Mouse (Mus musculus): Measurements from ENCODE around the gene Tecpr2. TPM values are rescaled to one million over a fixed set of nuclear protein-coding genes. Genes with fewer than 3 reads are reported as not detected.
A peak's percentile ranks its signal among the peaks of the same experiment; 100 is the strongest.

The Tecpr2 gene
- polyA plus RNA-seq, 3 experiments from 2014 or later, result 0.88 to 1.6 (median 1.4) TPM

DNA sequence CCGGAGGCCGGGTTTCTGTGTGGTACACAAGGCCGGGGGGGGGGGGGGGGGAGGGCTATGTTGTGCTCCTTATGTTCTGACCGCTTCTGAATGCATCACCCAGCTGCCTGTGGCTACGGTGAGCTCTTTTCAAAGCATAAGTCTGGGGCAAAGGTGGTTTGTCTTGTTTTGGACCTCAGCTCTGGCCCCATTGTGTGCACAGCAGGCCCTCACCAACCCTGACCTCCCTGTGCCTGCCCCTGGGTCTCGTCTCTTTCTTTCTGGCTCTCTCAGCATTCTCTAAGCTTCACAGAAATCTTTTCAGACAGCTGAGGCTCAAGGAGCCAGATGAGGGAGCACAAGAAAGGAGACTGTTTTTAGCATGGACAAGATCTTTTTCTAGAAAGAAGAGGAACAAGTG, 23.5 kb upstream of the Tecpr2 start:
- ATAC-seq, result no peak

DNA sequence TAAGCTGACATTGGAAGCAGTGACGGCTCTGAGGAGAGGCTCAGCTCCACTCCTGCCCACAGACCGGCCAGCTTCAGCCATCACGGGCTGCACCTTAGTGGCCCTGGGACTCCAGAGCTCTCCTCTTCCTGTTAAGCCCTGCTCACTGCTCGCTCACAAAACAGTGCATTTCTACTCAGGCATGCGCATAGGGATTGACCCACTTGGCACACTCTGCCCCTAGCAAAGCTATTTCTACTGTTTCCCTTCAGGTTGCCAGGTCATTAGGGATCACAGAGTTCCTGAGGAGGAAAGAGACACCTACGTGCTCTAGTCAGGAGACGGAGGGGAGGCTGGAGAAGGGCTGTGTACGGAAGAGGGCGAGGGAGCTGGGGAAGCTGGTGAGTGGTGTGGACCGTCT, 23.1 kb upstream of the Tecpr2 start:
- ATAC-seq, result no peak

DNA sequence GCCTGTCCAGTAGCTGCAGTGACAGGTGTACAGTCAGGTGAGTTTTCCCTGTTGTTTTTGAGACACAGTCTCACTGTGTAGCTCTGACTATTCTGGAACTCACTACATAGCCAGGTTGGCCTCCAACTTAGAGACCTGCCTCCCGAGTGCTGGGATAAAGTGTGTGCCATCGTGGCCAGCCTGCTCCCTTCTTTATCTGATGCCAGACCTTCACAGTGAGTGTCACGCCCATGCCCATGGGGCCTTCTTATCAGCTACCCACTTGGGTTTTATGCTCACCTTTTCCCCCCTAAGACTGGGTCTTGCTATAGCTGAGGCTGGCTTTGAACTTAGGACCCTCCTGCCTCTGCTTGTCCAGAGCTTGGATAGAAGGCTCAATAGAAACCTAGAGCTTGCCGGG, 19.0 kb upstream of the Tecpr2 start:
- ATAC-seq, result no peak

DNA sequence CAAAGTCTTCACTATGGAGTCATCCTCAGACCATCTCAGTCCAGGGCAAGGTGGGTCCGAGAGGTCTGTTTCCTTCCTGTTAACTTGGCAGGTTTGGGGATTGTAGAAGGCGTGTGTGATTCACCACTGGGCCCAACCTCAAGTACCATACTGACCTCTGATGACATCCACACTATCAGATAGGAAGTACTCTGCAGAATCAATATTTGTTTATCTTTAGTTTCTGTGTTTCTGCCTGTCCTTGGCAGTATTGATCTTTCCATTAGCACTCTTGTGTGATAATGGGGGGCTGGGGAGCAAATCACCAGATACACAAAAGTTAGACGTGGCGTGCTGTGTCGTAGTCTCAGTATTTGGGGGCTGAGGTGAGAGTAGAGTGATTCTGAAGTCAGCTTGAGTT, 17.8 kb upstream of the Tecpr2 start:
- no peak for ATAC-seq

DNA sequence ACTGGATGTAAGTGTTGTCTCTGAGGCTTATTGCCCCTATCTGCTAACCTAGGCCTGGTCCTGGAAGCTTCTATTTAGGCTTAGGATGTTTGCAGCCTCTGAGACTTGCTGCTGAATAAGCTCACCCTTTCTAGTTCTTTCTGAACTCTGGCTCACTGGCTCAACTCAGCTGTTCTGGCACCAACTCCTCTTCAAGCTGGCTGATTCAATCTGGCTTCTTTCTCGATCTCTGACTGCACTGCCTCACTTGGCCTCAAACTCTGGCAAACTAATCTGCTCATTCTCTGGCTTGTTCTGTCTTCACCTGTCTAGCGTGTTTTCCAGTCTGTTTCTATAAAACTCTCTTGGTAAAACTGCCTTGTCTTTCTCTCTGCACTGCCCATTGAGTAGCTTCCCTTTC, 13.7 kb upstream of the Tecpr2 start:
- ATAC-seq, result no peak

DNA sequence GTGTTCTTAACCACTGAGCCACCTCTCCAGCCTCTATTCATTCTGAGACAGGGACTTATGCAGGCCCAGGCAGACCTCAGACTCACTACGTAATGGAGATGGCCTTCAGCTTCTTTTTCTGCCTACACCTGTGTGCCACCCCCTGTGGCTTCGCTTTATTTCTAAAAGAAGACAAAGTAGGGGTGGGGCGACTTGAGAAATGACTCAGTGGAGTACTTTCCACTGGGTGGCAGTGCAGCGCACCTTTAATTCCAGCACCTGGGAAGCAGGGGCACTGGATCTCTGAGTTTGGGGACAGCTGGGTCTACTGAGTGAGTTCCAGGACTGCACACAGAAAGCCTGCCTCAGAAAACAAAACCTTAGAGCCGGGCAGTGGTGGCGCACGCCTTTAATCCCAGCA, 6.8 kb upstream of the Tecpr2 start:
- no peak for ATAC-seq

DNA sequence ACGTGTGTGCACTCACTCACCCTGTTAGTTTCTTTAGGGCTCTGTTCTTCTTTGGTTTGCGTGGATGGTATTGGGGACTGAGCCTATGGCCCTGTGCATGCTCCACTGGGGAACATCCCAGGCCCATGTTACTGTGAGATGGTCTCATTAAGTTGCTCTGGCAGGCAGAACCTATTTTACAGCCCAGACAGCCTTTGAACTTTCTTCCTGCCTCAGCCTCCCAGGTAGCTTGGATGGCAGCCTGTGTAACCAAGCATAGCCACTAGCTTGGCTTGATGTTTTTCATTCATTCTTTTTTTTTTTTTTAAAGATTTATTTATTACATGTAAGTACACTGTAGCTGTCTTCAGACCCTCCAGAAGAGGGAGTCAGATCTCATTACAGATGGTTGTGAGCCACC, 3.8 kb upstream of the Tecpr2 start:
- no peak for ATAC-seq

DNA sequence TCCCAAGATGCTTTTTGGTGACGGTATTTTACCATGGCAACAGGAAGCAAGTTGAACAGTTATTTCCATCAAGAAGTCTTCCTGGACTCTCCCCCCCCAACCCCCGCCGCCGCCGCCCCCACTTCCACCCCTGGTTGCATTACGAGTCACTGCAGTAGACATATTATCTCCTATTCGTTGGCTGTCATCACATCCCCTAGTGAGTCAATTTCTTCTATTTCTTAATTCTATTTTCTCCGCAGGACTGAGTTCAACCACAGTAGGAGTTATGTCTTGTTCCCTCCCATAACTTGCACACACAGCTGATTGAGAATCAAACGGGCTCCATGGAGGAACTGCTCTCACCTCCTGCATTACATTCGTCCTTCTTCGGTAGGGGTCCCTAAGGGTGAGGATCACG, 958 bp upstream of the Tecpr2 start:
- ATAC-seq, result peak; percentile 2

DNA sequence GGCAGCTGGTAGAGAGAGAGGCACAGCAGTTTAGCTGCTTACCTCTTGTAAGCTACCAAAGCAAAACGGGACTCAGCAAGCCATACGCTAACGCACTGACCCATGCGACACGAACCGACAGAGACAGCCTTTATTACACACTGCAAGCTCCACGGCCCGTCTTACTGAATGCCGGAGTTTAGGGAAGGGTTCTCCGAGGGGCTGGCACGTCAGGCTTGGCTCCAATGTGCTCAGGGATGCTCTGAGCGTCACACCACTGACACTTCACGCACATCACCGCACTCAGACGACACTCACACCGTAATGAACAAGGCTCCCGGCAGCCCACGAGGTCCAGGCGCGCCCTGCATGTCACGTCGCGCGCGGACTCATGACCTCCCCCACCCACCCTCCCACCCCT, 458 bp upstream of the Tecpr2 start:
- ATAC-seq, result no peak

DNA sequence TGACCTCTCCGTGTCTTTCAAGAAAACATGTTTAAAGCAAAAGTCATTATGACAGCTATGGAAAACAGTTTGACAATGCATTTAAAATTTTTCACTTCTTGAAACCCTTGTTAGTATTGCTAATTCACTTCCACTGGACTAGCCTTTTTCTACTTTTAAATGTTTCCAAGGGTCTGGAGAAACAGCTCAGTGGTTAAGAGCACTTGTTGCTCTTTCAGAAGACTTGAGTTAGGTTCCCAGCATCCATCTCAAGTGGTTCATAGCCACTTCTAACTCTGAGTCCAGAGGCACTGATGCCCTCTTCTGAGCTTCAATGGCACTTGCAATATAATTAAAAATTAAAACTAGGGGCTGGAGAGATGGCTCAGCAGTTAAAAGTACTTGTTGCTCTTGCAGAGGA, 2.8 kb downstream of the Tecpr2 start:
- ATAC-seq, result no peak

DNA sequence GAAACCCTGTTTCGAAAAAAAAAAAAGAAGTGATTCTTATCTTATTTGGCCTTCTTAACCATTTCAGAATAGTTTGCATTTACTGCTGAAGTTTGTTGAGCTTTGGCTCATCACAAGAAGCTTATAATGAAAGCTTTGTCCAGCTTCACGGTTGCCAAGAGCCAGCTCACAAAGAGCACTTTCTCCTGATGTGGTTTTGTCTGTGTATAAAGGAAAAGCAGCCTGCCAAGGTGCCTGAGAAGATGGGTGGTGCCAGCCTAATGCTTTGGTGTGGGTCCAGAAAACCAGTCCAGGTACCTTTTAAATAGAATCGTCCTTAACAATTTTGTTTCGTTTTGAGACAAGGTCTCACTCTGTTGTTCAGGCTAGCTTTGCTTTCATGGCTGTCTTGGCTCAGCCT, 13.0 kb downstream of the Tecpr2 start:
- ATAC-seq, result no peak

DNA sequence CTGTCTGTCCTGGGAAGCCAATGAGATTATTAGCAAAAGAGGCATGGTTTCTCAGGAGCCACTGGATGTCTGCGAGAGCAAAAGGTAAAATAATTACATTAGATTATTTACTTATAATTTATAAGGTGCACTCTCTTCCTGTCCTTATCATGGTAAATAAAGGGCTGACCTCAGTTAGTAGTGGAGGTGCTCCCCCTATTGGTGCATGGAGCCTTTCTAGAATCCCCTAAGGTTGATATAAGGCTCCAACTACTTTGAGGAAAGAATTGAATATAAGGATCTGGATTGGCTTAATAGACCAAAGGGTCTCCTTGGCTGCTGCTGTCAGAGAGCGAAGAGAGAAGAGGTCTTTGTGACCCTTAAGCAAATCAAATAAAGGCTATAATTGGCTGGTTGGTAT, 14.5 kb downstream of the Tecpr2 start:
- no peak for ATAC-seq

DNA sequence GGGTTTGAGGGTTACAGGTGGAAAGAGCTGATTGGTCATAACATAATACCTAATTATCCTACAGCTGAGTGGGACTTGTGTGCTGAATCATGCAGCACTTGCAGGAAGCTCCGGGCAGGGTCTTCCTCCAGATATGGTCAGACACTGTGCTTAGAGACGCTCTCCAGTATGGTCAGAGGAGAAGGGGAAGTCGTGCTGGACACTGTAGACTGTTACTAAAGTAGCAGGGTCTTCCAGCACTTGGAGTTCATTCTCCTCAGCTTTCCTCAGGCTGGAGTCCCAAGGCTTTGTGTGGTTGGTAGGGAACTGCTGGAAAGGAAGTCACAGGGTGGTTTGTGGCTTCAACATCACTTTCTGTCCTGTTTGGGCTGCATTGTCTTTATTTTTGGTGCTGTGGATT, 18.8 kb downstream of the Tecpr2 start:
- no peak for ATAC-seq

DNA sequence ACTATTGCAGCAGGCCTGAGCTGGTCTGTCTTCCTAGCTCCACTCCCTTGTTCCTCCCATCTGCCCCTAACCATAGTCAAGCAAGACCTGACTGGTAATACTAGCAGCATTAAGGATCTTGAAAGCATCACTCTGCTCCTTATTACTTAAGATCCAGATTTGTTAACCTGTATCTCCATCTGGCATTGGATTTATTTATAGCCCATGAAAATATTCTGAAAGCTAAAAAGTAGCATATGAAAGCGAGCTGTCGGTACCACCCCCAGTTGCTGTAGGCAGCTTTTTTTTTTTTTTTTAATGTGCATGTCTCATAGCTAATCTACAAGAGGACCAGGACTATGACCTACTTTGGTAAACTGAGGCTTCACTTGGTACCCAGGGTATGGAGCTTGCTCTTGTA, 20.9 kb downstream of the Tecpr2 start:
- ATAC-seq, result no peak

DNA sequence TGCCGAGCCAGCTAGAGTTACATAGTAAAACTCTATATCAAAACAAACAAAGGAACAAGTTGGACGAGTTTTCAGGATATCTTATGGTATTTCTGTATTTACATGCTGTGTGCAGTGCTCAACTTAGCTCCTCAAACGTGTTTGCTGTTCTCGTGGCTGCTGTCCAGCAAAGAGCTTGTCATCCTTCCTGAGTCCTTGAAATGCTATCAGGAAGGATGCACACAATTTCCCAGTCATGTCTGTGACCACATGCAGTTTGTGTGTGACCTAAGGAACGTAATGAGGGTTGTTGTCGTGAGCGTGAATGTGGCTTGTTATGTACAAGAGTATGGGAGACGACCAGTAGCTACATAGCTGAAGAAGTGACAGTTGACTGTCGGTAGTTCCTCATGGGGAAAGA, 26.7 kb downstream of the Tecpr2 start:
- ATAC-seq, result no peak

DNA sequence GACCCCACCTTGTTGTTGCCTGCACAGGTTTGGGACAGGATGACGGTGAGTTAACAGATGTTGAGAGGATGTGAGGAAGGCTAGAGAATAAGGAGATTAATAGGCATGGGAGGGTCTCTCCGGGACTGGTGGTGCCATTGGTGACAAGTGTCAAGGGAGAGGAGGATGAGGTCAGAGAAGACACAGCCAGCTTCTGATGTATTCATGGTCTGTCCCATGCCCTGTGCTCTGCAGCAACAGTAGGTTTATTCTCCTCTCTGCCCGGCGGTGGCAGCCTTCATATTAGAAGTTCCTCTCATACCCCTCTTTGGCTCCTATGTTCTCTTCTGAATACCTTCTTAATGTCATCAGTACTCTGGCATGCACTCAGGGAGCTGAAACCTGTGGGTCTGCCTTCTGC, 31.2 kb downstream of the Tecpr2 start:
- no peak for ATAC-seq

DNA sequence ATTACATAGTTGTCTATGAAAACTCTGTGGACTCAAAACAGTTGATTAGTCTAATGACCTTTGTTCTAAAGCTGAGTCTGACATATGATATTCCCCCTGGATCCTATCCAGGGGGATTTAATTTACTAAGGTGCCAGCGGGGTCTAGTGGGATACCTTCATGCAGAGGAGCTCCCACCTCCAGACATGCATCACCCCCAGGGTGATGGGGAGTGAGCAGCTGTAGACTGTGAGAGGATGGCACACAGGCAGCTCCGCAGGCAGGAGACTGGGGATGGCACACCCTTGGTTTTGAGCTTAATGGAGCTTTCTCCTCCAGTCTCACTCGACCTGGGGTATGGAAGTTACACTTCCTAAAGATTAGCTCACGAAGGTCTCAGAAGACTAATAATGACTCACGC, 32.5 kb downstream of the Tecpr2 start:
- ATAC-seq, result no peak

DNA sequence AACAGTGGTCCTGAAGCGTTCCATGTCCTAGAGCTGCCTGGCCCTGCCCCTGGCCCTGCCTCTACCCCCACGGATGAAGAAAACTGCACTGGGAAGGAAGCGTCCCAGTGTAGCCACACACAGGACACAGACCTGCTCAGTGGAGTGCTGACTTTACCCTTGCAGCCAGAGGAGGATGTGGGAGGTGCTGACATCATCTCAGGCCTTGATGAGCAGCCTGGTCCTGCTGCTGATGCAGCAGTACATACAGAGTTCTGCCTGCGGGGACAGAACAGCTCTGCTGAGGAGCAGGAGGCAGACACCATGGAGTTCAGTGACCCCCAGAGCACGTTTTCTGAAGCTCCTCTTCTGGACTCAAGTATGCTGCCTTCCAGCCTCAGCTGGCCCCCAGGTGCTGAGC, 43.8 kb downstream of the Tecpr2 start:
- peak; percentile 28 for ATAC-seq

DNA sequence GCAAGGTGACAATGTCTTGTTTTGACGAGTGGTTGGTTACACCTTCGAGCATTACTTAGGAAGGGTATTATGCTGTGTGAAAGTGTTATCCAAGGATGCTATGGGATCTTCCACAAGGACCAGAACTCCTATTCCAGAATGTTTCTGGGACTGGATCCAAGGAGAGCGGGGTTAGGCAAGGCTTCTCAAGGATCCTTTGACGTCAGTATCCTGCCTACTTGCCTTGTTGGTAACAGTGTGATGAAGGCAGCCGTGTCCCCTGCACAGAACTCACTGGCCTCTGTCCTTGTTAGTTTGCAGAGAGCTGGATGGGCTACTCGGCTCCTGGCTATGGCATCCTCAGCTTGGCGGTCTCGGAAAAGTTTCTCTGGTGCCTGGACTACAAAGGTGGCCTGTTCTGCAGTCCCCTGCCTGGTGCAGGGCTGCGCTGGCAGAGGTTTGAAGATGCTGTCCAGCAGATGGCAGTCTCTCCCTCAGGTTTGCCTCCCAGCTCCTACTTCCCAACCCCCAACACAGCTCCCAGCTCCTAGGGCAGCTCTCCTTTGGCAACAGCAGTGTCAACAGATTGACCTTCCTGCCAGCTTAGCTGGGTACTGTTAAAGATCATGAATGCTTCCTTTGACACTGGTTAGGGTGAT, 47.0 kb downstream of the Tecpr2 start:
- ATAC-seq, result peak; percentile 47

DNA sequence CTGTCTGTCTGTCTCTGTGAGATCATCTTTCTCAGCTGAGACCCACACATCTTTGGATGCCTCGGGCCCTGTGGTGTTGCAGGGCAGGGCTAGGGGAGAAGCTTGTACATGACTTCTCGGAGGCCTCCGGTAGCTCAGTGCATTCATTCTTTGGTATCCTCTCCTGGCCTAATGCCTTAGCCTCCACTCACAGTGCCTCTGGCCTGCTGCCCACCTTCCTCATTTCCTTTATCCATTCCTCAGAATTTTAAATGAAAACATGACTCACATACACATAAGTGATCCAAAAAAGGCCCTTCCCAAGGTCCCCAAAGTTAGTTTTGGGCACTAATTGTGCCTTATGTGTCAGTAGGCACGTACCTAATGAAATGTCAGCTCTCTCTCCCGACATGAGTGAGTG, 48.4 kb downstream of the Tecpr2 start:
- no peak for ATAC-seq

DNA sequence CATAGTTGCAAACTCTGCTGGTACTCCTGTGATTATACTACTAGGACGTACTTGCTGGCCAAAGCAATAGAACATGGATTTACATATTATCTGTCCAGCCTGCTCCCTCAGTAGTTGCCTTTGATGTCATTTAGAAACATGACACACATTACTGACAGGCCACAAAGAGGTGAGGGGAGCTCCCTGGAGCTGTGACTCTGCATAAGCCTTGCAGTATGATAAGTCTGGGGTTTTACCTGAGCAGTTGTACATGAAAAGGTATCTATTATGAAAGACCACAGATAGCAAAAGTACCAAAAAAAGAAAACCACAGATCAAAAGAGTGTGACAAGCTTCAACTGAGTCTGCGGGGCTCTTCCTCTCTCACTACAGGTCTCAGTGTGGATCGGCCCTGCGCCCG, 50.3 kb downstream of the Tecpr2 start:
- ATAC-seq, result peak; percentile 78

DNA sequence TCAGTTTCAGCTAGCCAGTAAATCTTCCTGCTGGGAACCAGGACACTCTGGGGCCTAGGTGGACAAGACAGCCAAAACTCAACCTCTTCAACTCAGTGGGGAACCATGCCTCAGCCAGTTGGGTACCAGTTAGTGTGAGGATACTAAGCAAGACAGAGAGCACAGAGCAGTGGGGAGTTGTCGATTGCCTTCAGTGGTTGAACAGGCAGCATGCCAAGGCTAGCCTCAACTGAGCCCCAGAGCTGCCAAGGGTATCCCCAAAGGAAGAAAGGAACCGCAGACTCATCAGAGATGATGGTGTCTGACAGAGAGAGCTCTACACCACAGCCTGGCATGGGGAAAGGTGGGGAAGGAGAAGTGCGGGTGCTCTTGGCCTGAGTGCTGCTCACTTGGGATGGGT, 51.8 kb downstream of the Tecpr2 start:
- no peak for ATAC-seq

DNA sequence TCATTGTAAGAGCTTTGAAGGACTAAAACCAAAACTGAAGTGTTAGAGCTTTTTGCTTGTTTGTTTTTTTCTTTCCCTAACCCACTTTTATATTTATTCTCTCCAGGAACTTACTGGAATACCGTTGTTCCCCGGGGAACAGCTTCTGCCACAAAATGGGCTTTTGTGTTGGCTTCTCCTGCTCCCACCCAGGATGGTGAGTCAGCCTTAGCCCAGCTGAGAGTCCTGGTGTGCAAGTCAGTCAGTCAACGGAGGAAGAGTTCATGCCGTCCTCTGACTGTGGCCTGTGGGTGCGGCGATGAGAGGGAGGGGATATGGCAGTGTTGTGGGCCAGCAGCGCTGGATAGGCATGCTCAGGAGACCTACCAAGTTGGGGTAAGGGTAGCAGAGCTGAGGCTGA, 57.2 kb downstream of the Tecpr2 start:
- no peak for ATAC-seq

DNA sequence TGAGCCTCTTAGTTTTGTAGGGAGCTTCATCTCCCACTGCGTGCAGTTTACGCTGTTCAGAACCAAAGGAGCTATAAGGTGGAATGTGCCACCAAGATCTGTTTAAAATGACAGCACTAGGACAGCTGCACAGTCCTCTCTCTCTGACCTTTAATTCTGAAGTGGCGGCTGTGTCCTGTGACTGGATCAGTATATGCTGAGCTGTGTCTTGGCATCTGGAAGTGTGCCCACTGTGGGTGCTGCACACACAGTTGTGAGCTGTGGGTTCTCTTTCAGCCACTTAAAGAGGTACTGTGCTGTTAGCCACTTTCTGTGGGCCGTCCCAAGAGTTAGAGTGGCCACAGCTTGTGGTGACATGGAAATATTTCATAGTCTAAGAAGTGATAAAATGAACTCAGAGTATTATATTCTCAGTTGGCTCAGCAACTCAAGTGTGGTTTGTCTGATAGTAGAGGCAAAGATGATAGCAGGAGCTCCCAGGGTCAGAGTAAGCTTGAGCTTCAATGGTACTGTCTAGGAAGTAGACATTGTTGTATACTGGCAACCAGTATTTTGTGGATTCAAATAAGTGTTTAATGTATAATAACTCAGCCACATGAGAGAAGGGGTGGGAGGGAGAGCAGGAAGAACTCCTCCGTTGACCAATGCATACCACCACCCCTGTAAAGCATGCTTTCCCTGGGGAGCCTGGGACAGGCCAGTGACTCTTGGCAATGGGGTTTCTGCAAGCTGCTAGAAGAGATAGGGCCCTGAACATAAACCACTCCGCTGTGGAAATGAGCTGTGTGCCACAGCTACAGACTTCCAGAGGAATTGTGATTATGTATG, 59.2 kb downstream of the Tecpr2 start:
- no peak for ATAC-seq

DNA sequence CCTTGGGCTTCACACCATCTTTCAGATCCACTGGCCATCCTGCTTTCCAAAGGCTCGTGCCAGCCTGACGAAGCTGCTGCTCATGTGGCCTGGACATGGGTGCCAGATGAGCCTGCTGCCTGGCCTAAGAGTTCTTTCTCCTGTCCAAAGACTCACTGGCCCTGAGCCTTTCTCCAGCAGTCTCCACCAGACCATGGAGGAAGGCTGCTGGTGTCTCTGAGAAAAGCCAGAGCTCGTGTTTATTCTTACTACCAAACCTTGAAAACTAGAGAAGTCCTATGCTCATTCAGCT, 59.8 kb downstream of the Tecpr2 start:
- ATAC-seq, result no peak

Data from inflammation-experienced regulatory T-cells, adult 6 months (primary cell).